Mouse (Mus musculus): ENCODE data around the gene Tubb4b. TPM values are rescaled to one million over a fixed set of nuclear protein-coding genes. Genes with fewer than 3 reads are reported as not detected.

Gene Tubb4b
- polyA plus RNA-seq, 1 experiment = 359 TPM

GRCm38 (mm10) chr2:25203631-25204214, 20.8 kb downstream of the Tubb4b start:
- Histone ChIP-seq H3K4me3 (no peak overlapping the region), H3ac (ENCODE audit: control insufficient read depth, insufficient read length) (no peak overlapping the region), H3K27me3 (ENCODE audit: control insufficient read depth, insufficient read depth, insufficient read length) (no peaks in the 10 kb centered on the region), H3K36me3 (ENCODE audit: control insufficient read depth, insufficient read depth) (peaks cover 44% of the 10 kb centered on the region), H3K79me2 (ENCODE audit: control insufficient read depth, insufficient read depth) (peaks cover 14% of the 10 kb centered on the region), H3K4me2 (ENCODE audit: low read depth) (no peak overlapping the region)
- TF ChIP-seq MYOD1 (IDR thresholded peaks at IDR 0.05; ENCODE audit: control insufficient read depth in 1 of 3, insufficient read length in 2 of 3, low read depth in 2 of 3) = no peak
- no peak for TF ChIP-seq MYOG (IDR thresholded peaks at IDR 0.05; ENCODE audit: control insufficient read depth in 1 of 3, insufficient read depth in 1 of 3, insufficient read length in 2 of 3, low read depth in 2 of 3)
- no peak for TF ChIP-seq USF1 (IDR thresholded peaks at IDR 0.05; ENCODE audit: low read depth)
- no peak for TF ChIP-seq MAX (IDR thresholded peaks at IDR 0.05; ENCODE audit: low read depth)
- TF ChIP-seq SRF (IDR thresholded peaks at IDR 0.05; ENCODE audit: control insufficient read depth, insufficient read length, low read depth) = no peak
- TF ChIP-seq CEBPB (IDR thresholded peaks at IDR 0.05; ENCODE audit: insufficient read depth, poor library complexity, severe bottlenecking) = no peak
- no peak for TF ChIP-seq TCF3 (IDR thresholded peaks at IDR 0.05; ENCODE audit: insufficient read length, low read depth)
- no peak for TF ChIP-seq E2F4 (IDR thresholded peaks at IDR 0.05; ENCODE audit: insufficient read depth)

- H3K4me2 ChIP-seq (ENCODE audit: low read depth) = no peak overlapping the region
These were observed 23.9 kb downstream of the Tubb4b start for GRCm38 (mm10) chr2:25200631-25201030.

GRCm38 (mm10) chr2:25197946-25198345, 26.6 kb downstream of the Tubb4b start:
- TF ChIP-seq REST (IDR thresholded peaks at IDR 0.05; ENCODE audit: insufficient read depth, insufficient read length) (no peak), CEBPB (IDR thresholded peaks at IDR 0.05; ENCODE audit: insufficient read depth, poor library complexity, severe bottlenecking) (no peak), TCF3 (IDR thresholded peaks at IDR 0.05; ENCODE audit: insufficient read length, low read depth) (no peak), POLR2A (IDR thresholded peaks at IDR 0.05; ENCODE audit: insufficient read length, low read depth) (no peak), TCF12 (IDR thresholded peaks at IDR 0.05; ENCODE audit: insufficient read depth, poor library complexity, severe bottlenecking) (no peak)
- H3K4me3 ChIP-seq = no peak overlapping the region
- H3K27me3 ChIP-seq (ENCODE audit: control insufficient read depth, insufficient read depth, insufficient read length) = no peaks in the 10 kb centered on the region
- no peak overlapping the region for H3ac ChIP-seq (ENCODE audit: control insufficient read depth, insufficient read length)
- no peaks in the 10 kb centered on the region for H3K79me2 ChIP-seq (ENCODE audit: control insufficient read depth, insufficient read depth)
- H3K36me3 ChIP-seq (ENCODE audit: control insufficient read depth, insufficient read depth) = peaks cover 27% of the 10 kb centered on the region
- H3K4me2 ChIP-seq (ENCODE audit: low read depth) = no peak overlapping the region

More at GRCm38 (mm10) chr2:25200631-25201030, 23.9 kb downstream of the Tubb4b start:
- Histone ChIP-seq H3K4me3 (no peak overlapping the region), H3K79me2 (ENCODE audit: control insufficient read depth, insufficient read depth) (no peaks in the 10 kb centered on the region), H3ac (ENCODE audit: control insufficient read depth, insufficient read length) (no peak overlapping the region), H3K27me3 (ENCODE audit: control insufficient read depth, insufficient read depth, insufficient read length) (no peaks in the 10 kb centered on the region), H3K36me3 (ENCODE audit: control insufficient read depth, insufficient read depth) (peaks cover 35% of the 10 kb centered on the region)
- TF ChIP-seq TCF12 (IDR thresholded peaks at IDR 0.05; ENCODE audit: insufficient read depth, poor library complexity, severe bottlenecking) = no peak
- TF ChIP-seq E2F4 (IDR thresholded peaks at IDR 0.05; ENCODE audit: insufficient read depth) = no peak
- no peak for TF ChIP-seq POLR2A (IDR thresholded peaks at IDR 0.05; ENCODE audit: insufficient read length, low read depth)
- TF ChIP-seq MYOG (IDR thresholded peaks at IDR 0.05; ENCODE audit: control insufficient read depth in 1 of 3, insufficient read depth in 1 of 3, insufficient read length in 2 of 3, low read depth in 2 of 3) = no peak
- no peak for TF ChIP-seq USF1 (IDR thresholded peaks at IDR 0.05; ENCODE audit: low read depth)
- no peak for TF ChIP-seq TCF3 (IDR thresholded peaks at IDR 0.05; ENCODE audit: insufficient read length, low read depth)

GRCm38 (mm10) chr2:25197191-25197590, 27.3 kb downstream of the Tubb4b start:
- Histone ChIP-seq H3K27me3 (ENCODE audit: control insufficient read depth, insufficient read depth, insufficient read length) (no peaks in the 10 kb centered on the region), H3ac (ENCODE audit: control insufficient read depth, insufficient read length) (no peak overlapping the region), H3K79me2 (ENCODE audit: control insufficient read depth, insufficient read depth) (no peaks in the 10 kb centered on the region), H3K4me2 (ENCODE audit: low read depth) (peak overlapping the region; percentile 83), H3K36me3 (ENCODE audit: control insufficient read depth, insufficient read depth) (peaks cover 20% of the 10 kb centered on the region), H3K4me3 (peak overlapping the region; percentile 24)
- TF ChIP-seq TCF3 (IDR thresholded peaks at IDR 0.05; ENCODE audit: insufficient read length, low read depth) (no peak), MYOG (IDR thresholded peaks at IDR 0.05; ENCODE audit: control insufficient read depth in 1 of 3, insufficient read depth in 1 of 3, insufficient read length in 2 of 3, low read depth in 2 of 3) (no peak)

- Histone ChIP-seq H3K36me3 (ENCODE audit: control insufficient read depth, insufficient read depth) (peaks cover 15% of the 10 kb centered on the region), H3K27me3 (ENCODE audit: control insufficient read depth, insufficient read depth, insufficient read length) (no peaks in the 10 kb centered on the region), H3K79me2 (ENCODE audit: control insufficient read depth, insufficient read depth) (no peaks in the 10 kb centered on the region), H3ac (ENCODE audit: control insufficient read depth, insufficient read length) (no peak within 1 kb of the TSS), H3K4me3 (peak within 1 kb of the TSS; percentile 24), H3K4me2 (ENCODE audit: low read depth) (peak within 1 kb of the TSS; percentile 83)
- TF ChIP-seq CEBPB (IDR thresholded peaks at IDR 0.05; ENCODE audit: insufficient read depth, poor library complexity, severe bottlenecking) (no peak), MAX (IDR thresholded peaks at IDR 0.05; ENCODE audit: low read depth) (no peak), E2F4 (IDR thresholded peaks at IDR 0.05; ENCODE audit: insufficient read depth) (no peak), POLR2A (IDR thresholded peaks at IDR 0.05; ENCODE audit: insufficient read length, low read depth) (no peak), REST (IDR thresholded peaks at IDR 0.05; ENCODE audit: insufficient read depth, insufficient read length) (no peak), USF1 (IDR thresholded peaks at IDR 0.05; ENCODE audit: low read depth) (no peak), TCF12 (IDR thresholded peaks at IDR 0.05; ENCODE audit: insufficient read depth, poor library complexity, severe bottlenecking) (no peak), MYOG (IDR thresholded peaks at IDR 0.05; ENCODE audit: control insufficient read depth in 1 of 3, insufficient read depth in 1 of 3, insufficient read length in 2 of 3, low read depth in 2 of 3) (no peak), TCF3 (IDR thresholded peaks at IDR 0.05; ENCODE audit: insufficient read length, low read depth) (no peak), MYOD1 (IDR thresholded peaks at IDR 0.05; ENCODE audit: control insufficient read depth in 1 of 3, insufficient read length in 2 of 3, low read depth in 2 of 3) (no peak), SRF (IDR thresholded peaks at IDR 0.05; ENCODE audit: control insufficient read depth, insufficient read length, low read depth) (no peak), POLR2AphosphoS2 (IDR thresholded peaks at IDR 0.05; ENCODE audit: insufficient read length, low read depth) (no peak)
These were observed 28.1 kb downstream of the Tubb4b start, which contains the start of gene Tor4a for GRCm38 (mm10) chr2:25196172-25196954. Tor4a (minus strand) TSS chr2:25196886.

Measured in myocyte (in vitro differentiated cells).